Mouse (Mus musculus) small intestine, adult 2 months (tissue): ENCODE measurements around the gene Vmn1r177.
"Not testable (repeated sequence)": the region's sequence is repeated elsewhere in the genome, so short reads cannot be mapped to it uniquely, and the experiment has no call there.

ENCODE experiments used
- CTCF ChIP-seq: fragments of 200-500 bp; IDR thresholded peaks from 2 replicates; pipeline ENCODE4 v1.5.1; 2012; ENCODE audit warnings: low read depth, mild to moderate bottlenecking, control low read depth, inconsistent platforms, low read length, moderate library complexity, mixed read lengths; ENCODE audit not compliant: insufficient replicate concordance, insufficient read length; ENCODE audit errors: extremely low read depth
- POLR2A ChIP-seq: fragments of 200-500 bp; IDR thresholded peaks from 2 replicates; pipeline ENCODE4 v1.6.1; 2012; ENCODE audit warnings: low read depth, mild to moderate bottlenecking, control low read depth, inconsistent platforms, low read length, moderate library complexity

GRCm38 (mm10) chr7:23876918-23877317 is 10.7 kb upstream of the Vmn1r177 start:
- TF ChIP-seq CTCF, POLR2A: not testable (repeated sequence)
